Mouse (Mus musculus) cerebellum, adult 2 months (tissue): ENCODE measurements around the gene Cdk19.

Source experiments
- CTCF ChIP-seq: fragments of 200-500 bp; IDR thresholded peaks from 2 replicates; pipeline ENCODE4 v1.5.1; 2011; ENCODE audit warnings: low read depth, mild to moderate bottlenecking, control low read depth, low read length, moderate library complexity, borderline replicate concordance; ENCODE audit not compliant: insufficient read depth
- POLR2A ChIP-seq: fragments of 200-500 bp; IDR thresholded peaks from 2 replicates; pipeline ENCODE4 v1.6.1; 2011; ENCODE audit warnings: low read length, control low read depth, borderline replicate concordance; ENCODE audit not compliant: insufficient read depth

DNA sequence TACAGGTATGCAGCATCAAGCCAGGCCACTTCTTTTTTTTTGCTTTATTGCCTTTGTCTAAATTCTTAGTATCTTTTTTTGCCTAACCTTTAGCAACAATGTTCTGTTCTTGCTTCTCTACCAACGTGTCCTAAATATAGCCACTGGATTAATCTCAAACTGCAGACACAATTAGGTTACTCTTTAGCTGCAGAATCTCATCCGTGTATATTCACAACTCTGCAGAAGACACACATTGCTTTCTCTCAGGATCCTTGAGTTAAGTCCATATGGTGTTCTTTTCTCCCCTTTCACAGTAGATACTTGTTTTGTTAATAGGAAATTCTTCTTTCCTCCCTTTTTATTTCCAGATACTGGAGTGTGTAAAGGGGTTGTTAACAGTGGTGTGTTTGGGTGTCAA lies 70.0 kb downstream of the Cdk19 start:
- no peak for TF ChIP-seq CTCF
- no peak for TF ChIP-seq POLR2A
